Mouse (Mus musculus) heart, postnatal 25 days (tissue): ENCODE data around the gene Gm16253. TPM values are rescaled to one million over a fixed set of nuclear protein-coding genes. Genes with fewer than 3 reads are reported as not detected.

Experiments used
- DNase-seq: peaks from one replicate; pipeline ENCODE4 v3.0.0; 2022; ENCODE audit warnings: low spot score
- intact Hi-C: fragments of 180-260 bp; cut with DNase I; formaldehyde crosslinking; loops from one replicate; pipeline ENCODE4 v1.15.1; 2025
- total RNA-seq, 2 experiments: library from RNA; stranded (reverse); gene quantifications; 2 replicates each; pipeline ENCODE4 v1.2.3; 2021

Gene Gm16253
- total RNA-seq, 2 experiments from 2014 or later = 1.1 to 2.1 TPM

GRCm38 (mm10) chr3:96571336-96571735 lies 5.4 kb upstream of the Gm16253 start:
- no peak for DNase-seq
- intact Hi-C loops = no loop called here

GRCm38 (mm10) chr3:96571896-96572698 lies 4.7 kb upstream of the Gm16253 start:
- DNase-seq = no peak
- intact Hi-C loops = no loop called here

- intact Hi-C loops = no loop called here
Measured at GRCm38 (mm10) chr3:96573611-96574511, 2.9 kb upstream of the Gm16253 start.

GRCm38 (mm10) chr3:96575272-96575984 lies 1.4 kb upstream of the Gm16253 start:
- intact Hi-C loops = no loop called here
- no peak for DNase-seq

More at GRCm38 (mm10) chr3:96573611-96574511, 2.9 kb upstream of the Gm16253 start:
- no peak for DNase-seq

- DNase-seq = peak; percentile 81
- intact Hi-C loops = loop anchor here (1.0 kb wide), 1 partner anchor 19 kb away; the partner anchor contains the start of gene Txnip
Measured at GRCm38 (mm10) chr3:96576005-96576658, 652 bp upstream of the Gm16253 start.

- intact Hi-C loops = no loop called here
- no peak for DNase-seq
Measured at GRCm38 (mm10) chr3:96577566-96577965, 782 bp downstream of the Gm16253 start.

- intact Hi-C loops = no loop called here
- DNase-seq = no peak
Measured at GRCm38 (mm10) chr3:96578561-96579238, 1.9 kb downstream of the Gm16253 start.

GRCm38 (mm10) chr3:96579239-96579750 lies 2.5 kb downstream of the Gm16253 start:
- intact Hi-C loops = no loop called here
- no peak for DNase-seq

- intact Hi-C loops = loop anchor here (1.0 to 10.0 kb wide), 4 partner anchors 29 to 75 kb away; no protein-coding TSS in a partner anchor
- DNase-seq = peak; percentile 81
Measured at GRCm38 (mm10) chr3:96579885-96580454, 3.2 kb downstream of the Gm16253 start.

- intact Hi-C loops = loop anchor here (10.0 kb wide), 1 partner anchor 76 kb away; no protein-coding TSS in a partner anchor
- no peak for DNase-seq
Measured at GRCm38 (mm10) chr3:96581141-96581540, 4.4 kb downstream of the Gm16253 start.

GRCm38 (mm10) chr3:96581771-96582515 lies 5.2 kb downstream of the Gm16253 start:
- DNase-seq = no peak
- intact Hi-C loops = loop anchor here (10.0 kb wide), 1 partner anchor 77 kb away; no protein-coding TSS in a partner anchor

- DNase-seq = no peak
- intact Hi-C loops = loop anchor here (10.0 kb wide), 1 partner anchor 79 kb away; no protein-coding TSS in a partner anchor
Measured at GRCm38 (mm10) chr3:96583386-96583785, 6.6 kb downstream of the Gm16253 start.

- intact Hi-C loops = no loop called here
- DNase-seq = no peak
Measured at GRCm38 (mm10) chr3:96590657-96591056, 13.9 kb downstream of the Gm16253 start.

GRCm38 (mm10) chr3:96593374-96593773 lies 16.6 kb downstream of the Gm16253 start:
- intact Hi-C loops = no loop called here
- no peak for DNase-seq

GRCm38 (mm10) chr3:96593790-96594560 lies 17.2 kb downstream of the Gm16253 start, which contains the start of gene Polr3gl:
TSS of gene Polr3gl (minus strand) at chr3:96594181.
- intact Hi-C loops = no loop called here
- peak; percentile 92 for DNase-seq

GRCm38 (mm10) chr3:96594851-96595250 lies 18.1 kb downstream of the Gm16253 start:
- no peak for DNase-seq
- intact Hi-C loops = no loop called here

GRCm38 (mm10) chr3:96595661-96596060 lies 18.9 kb downstream of the Gm16253 start:
- no peak for DNase-seq
- intact Hi-C loops = no loop called here
